Mouse (Mus musculus) adrenal gland, adult (tissue): ENCODE data around the gene Twist2.
A peak's percentile ranks its signal among the peaks of the same experiment; 100 is the strongest.

Experiments
- DNase-seq, 2 experiments: peaks; one replicate each; pipeline ENCODE4 v3.0.0; 2022 to 2023; ENCODE audit warnings: low spot score in 1 of 2; ENCODE audit not compliant: inconsistent age in 2 of 2

The Twist2 gene

GRCm38 (mm10) chr1:91800967-91801843 lies at the start of gene Twist2:
TSS of gene Twist2 (plus strand) at chr1:91801461.
- peak; percentile 12 to 60 for DNase-seq

GRCm38 (mm10) chr1:91752931-91753330 lies 48.3 kb upstream of the Twist2 start:
- DNase-seq = no peak

GRCm38 (mm10) chr1:91755102-91755501 lies 46.2 kb upstream of the Twist2 start:
- peak; percentile 62 to 82 for DNase-seq

DNA sequence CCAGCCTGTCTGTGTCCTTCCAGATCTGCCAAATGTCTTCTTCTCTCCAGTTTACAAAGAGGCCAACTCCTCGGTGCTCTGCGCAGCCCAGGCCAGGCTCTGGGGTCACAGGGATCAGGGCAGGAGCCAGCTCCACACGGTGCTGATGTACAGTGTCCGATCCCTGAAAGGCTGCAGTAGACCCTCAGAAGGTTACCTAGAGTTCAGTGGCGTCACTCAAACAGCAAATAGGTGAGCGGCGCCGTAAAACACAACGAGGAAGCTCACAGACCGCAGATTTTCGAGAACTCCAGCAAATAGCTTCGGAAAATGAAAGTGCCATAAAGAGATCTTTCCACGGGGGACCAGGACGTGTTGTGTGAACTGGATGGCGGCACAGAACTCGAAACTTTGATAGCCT lies 44.0 kb upstream of the Twist2 start:
- peak in 1 of 2 experiments; percentile 29 for DNase-seq

DNA sequence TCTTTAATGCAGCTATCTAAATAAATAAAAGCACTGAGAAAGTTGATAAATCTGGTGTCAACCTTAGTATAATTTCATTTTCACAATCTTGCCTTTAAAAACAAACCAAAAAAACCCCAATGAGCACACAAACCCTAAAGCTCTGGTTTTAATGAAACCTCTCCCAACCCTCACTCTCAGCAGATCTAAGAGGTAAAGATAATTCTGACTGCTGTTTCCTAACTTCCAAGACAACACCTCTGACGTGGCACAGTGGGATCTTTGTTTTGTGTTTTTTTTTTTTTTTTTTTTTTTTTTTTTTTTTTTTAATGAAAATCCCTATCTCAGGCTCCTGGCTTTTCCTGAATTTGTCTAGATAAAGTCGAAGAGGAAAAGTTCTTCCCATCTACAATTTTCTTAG lies 43.1 kb upstream of the Twist2 start:
- DNase-seq = no peak

- peak in 1 of 2 experiments; percentile 27 for DNase-seq
These were observed 42.4 kb upstream of the Twist2 start for GRCm38 (mm10) chr1:91758600-91759515.

DNA sequence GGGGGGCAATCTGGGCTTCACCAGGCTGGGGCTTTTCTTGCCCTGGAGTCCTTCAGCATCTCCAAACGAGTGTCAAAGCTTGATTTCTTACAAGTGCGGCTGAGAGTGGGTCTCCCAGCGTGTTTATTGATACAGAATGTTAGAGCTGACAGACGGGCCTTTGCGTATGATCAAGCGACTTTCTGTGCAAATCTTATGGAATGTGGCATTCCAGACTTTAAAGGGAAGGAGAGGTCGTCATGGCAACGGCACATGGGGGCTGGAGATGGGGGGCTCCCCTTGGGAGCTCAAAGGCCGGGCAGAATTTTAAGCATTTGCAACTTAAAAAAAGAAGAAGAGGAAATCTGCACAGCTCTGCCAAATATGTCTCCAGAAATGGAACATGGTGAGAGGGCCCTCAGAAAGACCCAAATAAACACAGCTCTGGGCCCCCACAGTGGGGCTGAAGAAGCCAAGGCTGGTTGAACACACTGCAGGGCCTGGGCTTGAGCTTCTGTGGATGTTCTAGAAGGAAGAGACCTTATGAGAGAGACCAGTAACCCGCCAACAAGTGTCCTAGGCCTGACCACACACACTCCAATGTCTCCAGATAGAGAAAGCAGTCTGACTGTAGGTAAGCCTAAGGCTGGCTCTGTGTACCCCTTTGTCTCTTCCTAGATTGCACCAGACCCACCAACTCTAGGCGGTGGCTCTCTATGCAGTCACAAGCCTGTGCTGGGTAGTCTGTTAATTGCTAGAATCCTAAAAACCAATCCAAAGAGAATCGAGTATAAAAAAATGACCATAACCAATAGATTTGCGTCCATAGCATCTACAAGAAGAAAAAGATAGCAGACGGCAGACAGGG lies 40.9 kb upstream of the Twist2 start:
- no peak for DNase-seq

GRCm38 (mm10) chr1:91762528-91763091 lies 38.7 kb upstream of the Twist2 start:
- no peak for DNase-seq

- DNase-seq = peak in 1 of 2 experiments; percentile 23
These were observed 31.0 kb upstream of the Twist2 start for GRCm38 (mm10) chr1:91770221-91770624.

DNA sequence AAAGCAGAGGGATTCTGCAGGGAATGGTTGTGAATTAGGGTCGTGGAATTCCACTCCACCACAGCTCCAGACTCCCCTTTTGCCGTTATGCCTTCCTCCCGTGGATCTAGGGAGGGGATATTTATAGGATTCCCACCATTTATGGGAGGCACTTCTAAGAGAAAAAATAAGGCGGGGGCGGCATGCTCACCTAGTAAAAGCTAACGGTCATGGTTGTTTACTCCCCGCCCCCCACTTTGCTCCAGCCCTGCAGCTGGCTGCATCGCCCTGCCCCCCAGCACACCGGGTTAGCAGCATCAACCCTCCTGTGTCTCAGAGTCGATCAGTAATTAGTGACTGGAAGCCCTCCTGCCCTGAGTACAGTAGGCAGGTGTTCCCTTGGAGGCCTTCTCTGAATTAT lies 30.6 kb upstream of the Twist2 start:
- DNase-seq = no peak

DNA sequence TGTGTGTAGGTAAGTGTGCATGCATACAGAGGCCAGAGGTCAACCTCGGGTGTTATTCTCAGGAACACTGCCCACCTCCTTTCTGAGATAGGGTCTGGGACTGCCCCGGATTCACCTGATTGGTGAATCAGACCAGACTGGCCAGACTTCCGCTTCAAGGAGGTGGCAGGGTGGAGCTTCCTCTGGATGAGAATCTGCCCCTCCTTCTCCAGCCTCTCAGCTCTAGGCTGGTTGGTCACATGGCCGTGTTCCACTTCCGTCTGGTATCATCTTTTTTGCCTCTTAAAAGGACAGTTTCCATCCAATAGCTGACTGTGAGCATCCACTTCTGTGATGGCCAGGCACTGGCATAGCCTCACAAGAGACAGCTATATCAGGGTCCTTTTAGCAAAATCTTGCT lies 24.3 kb upstream of the Twist2 start:
- DNase-seq = no peak

DNA sequence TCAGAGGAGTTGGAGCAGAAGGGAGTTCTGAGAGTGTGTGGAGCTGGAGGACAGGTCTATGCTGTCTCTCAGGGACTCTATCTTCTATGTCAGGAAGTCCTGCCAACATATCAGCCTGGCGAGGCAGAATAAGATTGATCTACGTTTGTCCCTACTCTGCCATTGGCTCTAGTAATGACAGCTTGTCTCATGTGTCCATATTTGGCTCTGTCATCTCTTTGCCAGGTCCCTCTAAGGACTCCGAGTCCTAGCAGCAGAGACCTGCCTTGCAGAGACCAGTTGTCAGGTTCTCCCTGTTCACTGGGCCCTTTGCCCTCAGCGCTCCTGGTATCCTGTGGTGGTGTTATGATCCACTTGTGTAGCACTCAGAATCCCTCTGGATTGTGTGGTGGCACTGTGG lies 21.4 kb upstream of the Twist2 start:
- no peak for DNase-seq

- peak; percentile 34 to 74 for DNase-seq
These were observed 20.1 kb upstream of the Twist2 start for GRCm38 (mm10) chr1:91781182-91781581.

GRCm38 (mm10) chr1:91784162-91784561 lies 17.1 kb upstream of the Twist2 start:
- no peak for DNase-seq

DNA sequence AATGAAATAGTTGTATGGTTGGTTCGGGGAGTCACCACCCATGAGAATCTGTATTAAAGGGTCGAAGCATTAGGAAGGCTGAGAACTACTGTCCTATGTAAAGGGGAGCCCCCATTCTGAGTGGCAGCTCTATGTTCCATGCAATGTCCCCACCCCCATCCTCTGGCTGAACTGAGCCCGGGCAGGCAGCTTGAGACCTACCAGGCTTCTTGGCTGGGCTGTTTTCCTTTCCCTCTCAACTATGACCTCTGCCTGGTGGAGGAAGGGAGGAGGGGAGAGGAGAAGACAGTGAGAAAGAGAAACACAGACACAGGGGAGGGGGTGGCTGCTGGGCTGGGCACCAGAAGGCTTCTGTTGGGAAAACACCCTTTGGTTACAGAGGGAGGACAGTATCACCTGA lies 1.9 kb upstream of the Twist2 start:
- DNase-seq = no peak

GRCm38 (mm10) chr1:91800348-91800747 lies 913 bp upstream of the Twist2 start:
- no peak for DNase-seq

DNA sequence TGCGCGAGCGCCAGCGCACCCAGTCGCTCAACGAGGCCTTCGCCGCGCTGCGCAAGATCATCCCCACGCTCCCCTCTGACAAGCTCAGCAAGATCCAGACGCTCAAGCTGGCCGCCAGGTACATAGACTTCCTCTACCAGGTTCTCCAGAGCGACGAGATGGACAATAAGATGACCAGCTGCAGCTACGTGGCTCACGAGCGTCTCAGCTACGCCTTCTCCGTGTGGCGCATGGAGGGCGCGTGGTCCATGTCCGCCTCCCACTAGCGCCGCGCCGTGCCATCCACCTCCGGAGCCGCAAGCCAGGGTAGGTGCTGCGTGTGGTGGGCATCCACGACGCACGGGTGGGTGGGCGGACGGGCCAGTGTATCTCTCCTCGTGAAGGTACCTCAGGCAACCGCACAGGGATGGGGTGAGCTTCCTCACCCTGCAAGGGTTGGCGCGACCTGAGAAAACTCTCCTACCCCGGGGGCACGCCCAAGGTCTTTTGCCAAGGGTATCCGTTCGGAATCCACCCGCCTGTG lies 644 bp downstream of the Twist2 start:
- no peak for DNase-seq

DNA sequence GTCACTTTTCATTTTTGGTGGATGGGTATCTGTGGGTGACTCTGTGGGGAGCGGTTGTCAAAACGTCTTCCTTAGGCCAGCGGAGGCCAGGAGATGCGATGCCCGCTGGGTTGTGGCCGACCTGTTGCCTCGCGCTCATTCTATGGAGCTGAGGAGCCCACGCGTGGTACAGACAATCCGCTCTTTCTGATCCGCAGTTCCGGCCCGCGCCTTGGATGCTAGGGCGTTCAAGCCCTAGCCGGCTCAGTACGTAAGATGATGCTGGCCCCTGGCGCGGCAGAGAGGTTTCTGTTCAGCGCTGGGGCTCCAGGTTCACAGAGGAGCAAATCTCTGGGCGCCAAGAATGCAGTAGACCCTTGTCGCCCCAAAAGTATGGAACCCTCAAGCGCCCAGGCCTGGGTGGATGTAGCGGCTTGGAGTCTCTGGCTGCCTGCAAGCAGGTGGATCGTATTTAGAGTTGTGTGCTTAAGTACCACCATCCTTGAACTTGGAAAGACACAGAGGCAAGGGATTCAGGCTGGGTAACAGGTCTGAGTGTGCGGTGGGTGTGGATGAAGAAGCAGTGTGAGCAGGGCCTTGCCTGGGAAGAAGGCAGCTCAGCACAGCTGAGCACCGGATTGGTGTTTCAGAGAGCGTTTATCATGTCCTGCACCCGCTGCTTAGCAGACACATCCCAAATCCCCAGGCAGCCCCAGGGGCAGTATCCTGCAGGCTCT lies 1.3 kb downstream of the Twist2 start:
- DNase-seq = no peak

DNA sequence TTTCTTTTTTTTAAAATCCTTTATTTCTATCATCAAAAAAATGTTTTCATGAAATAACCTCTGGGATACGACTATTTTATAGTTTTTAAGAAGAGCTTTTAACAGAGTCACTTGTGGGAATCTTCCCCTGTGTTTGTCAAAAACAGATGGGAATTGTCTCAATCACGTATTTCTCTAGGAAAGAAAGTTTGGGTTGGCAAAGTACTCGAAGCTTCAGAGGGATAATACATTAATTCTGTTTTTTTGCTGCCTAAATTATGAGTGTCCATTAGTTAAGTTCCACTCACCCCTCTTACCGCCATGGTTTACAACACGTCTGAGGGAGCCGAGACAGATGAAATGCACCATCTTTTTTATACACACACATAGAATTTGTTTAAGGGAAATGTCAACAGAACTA lies 2.2 kb downstream of the Twist2 start:
- no peak for DNase-seq

DNA sequence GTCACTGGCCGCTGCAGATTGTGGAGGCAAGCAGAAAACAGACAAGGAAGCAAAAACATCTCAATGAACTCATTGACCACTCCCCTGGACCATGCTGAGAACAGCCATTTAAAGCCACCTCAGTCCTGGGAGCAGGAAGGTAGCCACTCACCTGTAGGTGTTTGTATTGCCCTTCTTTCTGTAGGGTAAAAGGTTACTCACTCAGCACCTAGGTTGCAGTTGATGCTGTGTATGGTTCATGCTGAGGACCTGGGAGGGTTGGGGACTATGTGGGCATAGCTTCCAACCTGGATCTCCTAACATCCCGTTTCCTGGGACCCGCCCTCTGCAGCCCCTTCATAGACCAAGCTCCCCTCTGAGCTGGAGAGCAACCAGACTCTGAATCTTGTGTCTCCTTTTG lies 14.8 kb downstream of the Twist2 start:
- no peak for DNase-seq
